Mouse (Mus musculus) spleen, adult 2 months (tissue): ENCODE results near the gene Iqgap1.

Source experiments
- CTCF ChIP-seq: fragments of 200-500 bp; IDR thresholded peaks from 2 replicates; pipeline ENCODE4 v1.5.1; 2011; ENCODE audit warnings: mild to moderate bottlenecking, inconsistent platforms; ENCODE audit not compliant: insufficient read depth, insufficient read length, insufficient replicate concordance; ENCODE audit errors: extremely low read depth
- POLR2A ChIP-seq: fragments of 200-500 bp; IDR thresholded peaks from 2 replicates; pipeline ENCODE4 v1.6.1; 2011; ENCODE audit warnings: low read depth, low read length, inconsistent platforms

- TF ChIP-seq POLR2A (no peak), CTCF (no peak)
Observed at GRCm38 (mm10) chr7:80736199-80736598, 89.6 kb downstream of the Iqgap1 start.
